Mouse (Mus musculus) heart, adult 2 months (tissue): ENCODE data around the gene Oxsm.

ENCODE experiments used
- CTCF ChIP-seq: fragments of 200-600 bp; IDR thresholded peaks from 2 replicates; pipeline ENCODE4 v1.8.1; 2022; ENCODE audit warnings: antibody characterized with exemption, mild to moderate bottlenecking, moderate library complexity
- EP300 ChIP-seq: fragments of 200-500 bp; IDR thresholded peaks from 2 replicates; pipeline ENCODE4 v1.6.1; 2011; ENCODE audit warnings: low read depth, low read length, control low read depth; ENCODE audit not compliant: insufficient read depth
- POLR2A ChIP-seq: fragments of 200-500 bp; IDR thresholded peaks from 2 replicates; pipeline ENCODE4 v1.6.1; 2011; ENCODE audit warnings: mild to moderate bottlenecking, low read depth, low read length, control low read depth; ENCODE audit not compliant: insufficient read depth

DNA sequence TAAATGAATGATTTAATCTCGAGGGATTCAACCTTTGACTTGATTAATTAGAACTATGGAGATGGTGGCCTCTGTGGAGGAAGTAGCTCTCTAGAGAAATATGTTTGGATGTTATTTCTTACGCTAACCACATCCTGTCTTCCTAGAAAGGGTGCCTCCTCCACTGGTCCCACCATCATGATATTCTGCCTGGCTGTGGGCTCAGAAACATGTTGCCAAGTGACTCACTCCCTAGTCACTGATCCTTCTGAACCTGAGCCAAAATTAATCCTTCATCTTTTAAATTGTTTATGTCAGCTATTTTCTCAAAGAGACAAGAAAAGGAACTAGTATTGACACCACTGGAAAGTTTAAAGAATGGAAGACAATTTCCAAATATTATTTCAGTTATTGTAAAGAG lies 6.6 kb upstream of the Oxsm start:
- TF ChIP-seq CTCF, result no peak
- TF ChIP-seq POLR2A, result no peak
- no peak for TF ChIP-seq EP300
